Mouse (Mus musculus) embryonic fibroblast, embryonic 13.5 days (primary cell): ENCODE results near the gene Gm614. TPM values are rescaled to one million over a fixed set of nuclear protein-coding genes. Genes with fewer than 3 reads are reported as not detected.

Source experiments
- H3K27ac ChIP-seq: 2 replicates; pipeline ENCODE4 v1.5.1; 2012; ENCODE audit warnings: low read length, control low read depth, inconsistent platforms; ENCODE audit not compliant: insufficient read depth
- H3K4me1 ChIP-seq: 2 replicates; pipeline ENCODE4 v1.6.1; 2011; ENCODE audit warnings: low read length; ENCODE audit not compliant: control insufficient read depth, insufficient read depth
- H3K4me3 ChIP-seq: 2 replicates; pipeline ENCODE4 v1.5.1; 2011; ENCODE audit warnings: mild to moderate bottlenecking, control low read depth, low read length; ENCODE audit not compliant: insufficient read depth
- CTCF ChIP-seq: IDR thresholded peaks from 2 replicates; pipeline ENCODE4 v1.5.1; 2011; ENCODE audit warnings: mild to moderate bottlenecking, control low read depth, low read length, moderate library complexity, borderline replicate concordance; ENCODE audit not compliant: insufficient read depth
- POLR2A ChIP-seq: IDR thresholded peaks from 2 replicates; pipeline ENCODE4 v1.6.1; 2011; ENCODE audit warnings: low read depth, mild to moderate bottlenecking, control low read depth, low read length, moderate library complexity
- polyA plus RNA-seq: library from polyadenylated mRNA; stranded (reverse); fragments of >200 nt; gene quantifications from 2 replicates; pipeline ENCODE4 v1.2.4, GENCODE M21; 2011; ENCODE audit warnings: low read depth; ENCODE audit not compliant: missing spikeins, insufficient read length

The Gm614 gene
- polyA plus RNA-seq, 1 experiment: not detected

- no peak overlapping the region for H3K27ac ChIP-seq
- TF ChIP-seq POLR2A (no peak), CTCF (no peak)
- H3K4me3 ChIP-seq: no peak overlapping the region
- H3K4me1 ChIP-seq: no peaks in the 10 kb centered on the region
Observed at GRCm38 (mm10) chrX:101287543-101287942, 23.8 kb upstream of the Gm614 start.

GRCm38 (mm10) chrX:101285953-101286670 is 22.3 kb upstream of the Gm614 start:
- Histone ChIP-seq H3K27ac (no peak overlapping the region), H3K4me1 (no peaks in the 10 kb centered on the region), H3K4me3 (no peak overlapping the region)
- TF ChIP-seq POLR2A (no peak), CTCF (no peak)

- H3K27ac ChIP-seq: no peak overlapping the region
- TF ChIP-seq POLR2A: no peak
- TF ChIP-seq CTCF: peak; percentile 73; the same call in 1 of the 2 replicates
Observed at GRCm38 (mm10) chrX:101285534-101285933, 21.7 kb upstream of the Gm614 start.

GRCm38 (mm10) chrX:101282813-101283212 is 19.0 kb upstream of the Gm614 start:
- Histone ChIP-seq H3K4me3 (no peak overlapping the region), H3K27ac (no peak overlapping the region), H3K4me1 (no peaks in the 10 kb centered on the region)
- TF ChIP-seq POLR2A (no peak), CTCF (no peak)

More at GRCm38 (mm10) chrX:101285534-101285933, 21.7 kb upstream of the Gm614 start:
- H3K4me3 ChIP-seq: no peak overlapping the region
- H3K4me1 ChIP-seq: no peaks in the 10 kb centered on the region

GRCm38 (mm10) chrX:101273875-101274738 is 10.3 kb upstream of the Gm614 start, which contains the start of gene Med12:
Gene Med12 (plus strand): TSS chrX:101274030.
- Histone ChIP-seq H3K27ac (no peak within 1 kb of the TSS), H3K4me1 (no peaks in the 10 kb centered on the region), H3K4me3 (peak within 1 kb of the TSS; percentile 84)
- TF ChIP-seq POLR2A (peak; percentile 50; the same call in 1 of the 2 replicates), CTCF (no peak)

- no peak overlapping the region for H3K27ac ChIP-seq
- H3K4me1 ChIP-seq: no peaks in the 10 kb centered on the region
- H3K4me3 ChIP-seq: peak overlapping the region; percentile 18; the same call in 1 of the 2 replicates
- TF ChIP-seq POLR2A (no peak), CTCF (no peak)
Observed at GRCm38 (mm10) chrX:101273410-101273809, 9.6 kb upstream of the Gm614 start.

GRCm38 (mm10) chrX:101268755-101269124 is 4.9 kb upstream of the Gm614 start, which contains the start of gene Gm20489:
Gene Gm20489 (minus strand): TSS chrX:101269023.
- TF ChIP-seq CTCF: no peak
- no peak for TF ChIP-seq POLR2A
- Histone ChIP-seq H3K27ac (no peak within 1 kb of the TSS), H3K4me3 (no peak within 1 kb of the TSS), H3K4me1 (no peaks in the 10 kb centered on the region)

- no peak within 1 kb of the TSS for H3K27ac ChIP-seq
- H3K4me1 ChIP-seq: no peaks in the 10 kb centered on the region
- no peak for TF ChIP-seq CTCF
- TF ChIP-seq POLR2A: no peak
- no peak within 1 kb of the TSS for H3K4me3 ChIP-seq
Observed at GRCm38 (mm10) chrX:101268025-101268754, 4.4 kb upstream of the Gm614 start, which contains the start of gene Il2rg. Gene Il2rg (minus strand): TSS chrX:101268255.

- Histone ChIP-seq H3K4me1 (no peaks in the 10 kb centered on the region), H3K27ac (no peak overlapping the region), H3K4me3 (no peak overlapping the region)
- no peak for TF ChIP-seq CTCF
- no peak for TF ChIP-seq POLR2A
Observed at GRCm38 (mm10) chrX:101266631-101267030, 2.8 kb upstream of the Gm614 start.
